Mouse (Mus musculus) thymus, adult 2 months (tissue): ENCODE data around the gene Erc1.

ENCODE experiments used
- CTCF ChIP-seq: fragments of 200-500 bp; IDR thresholded peaks from 2 replicates; pipeline ENCODE4 v1.5.1; 2012; ENCODE audit warnings: mild to moderate bottlenecking, control low read depth, low read length, moderate library complexity, borderline replicate concordance; ENCODE audit not compliant: control insufficient read depth, poor library complexity, insufficient read depth; ENCODE audit errors: extremely low read depth
- POLR2A ChIP-seq: fragments of 200-500 bp; IDR thresholded peaks from 2 replicates; pipeline ENCODE4 v1.6.1; 2012; ENCODE audit warnings: mild to moderate bottlenecking, low read length, control low read depth, moderate library complexity; ENCODE audit not compliant: control insufficient read depth, poor library complexity, insufficient read depth; ENCODE audit errors: extremely low read depth

GRCm38 (mm10) chr6:119821158-119821557 is 26.8 kb downstream of the Erc1 start:
- TF ChIP-seq CTCF (no peak), POLR2A (no peak)
